Mouse (Mus musculus) G1E (cell line): ENCODE measurements around the gene Upf1.

ENCODE experiments used
- CTCF ChIP-seq: IDR thresholded peaks from 2 replicates; pipeline ENCODE4 v1.5.1; 2012; ENCODE audit warnings: low read depth, low read length, inconsistent platforms, mixed read lengths
- GATA1 ChIP-seq: IDR thresholded peaks from 2 replicates; pipeline ENCODE4 v1.6.1; 2012; ENCODE audit warnings: borderline replicate concordance, low read length, inconsistent platforms, mixed read lengths
- GATA2 ChIP-seq: IDR thresholded peaks from 2 replicates; pipeline ENCODE4 v1.6.1; 2012; ENCODE audit warnings: low read depth, low read length, inconsistent platforms, borderline replicate concordance

GRCm38 (mm10) chr8:70351035-70351999 lies 1.8 kb downstream of the Upf1 start:
- no peak for TF ChIP-seq CTCF
- no peak for TF ChIP-seq GATA1
- no peak for TF ChIP-seq GATA2
